In genomic region chr7:122288605-122289242, GRCm38 (mm10) we compare ENCODE assay signal across 8 mouse cellular contexts. TPM values are rescaled to one million over a fixed set of nuclear protein-coding genes. Genes with fewer than 3 reads are reported as not detected.
DNase-seq lines count a peak whose midpoint lies in the region; ATAC-seq and TF ChIP-seq lines count a peak whose summit lies in the region.

Gene Prkcb (plus strand): TSS chr7:122288751.

- ATAC-seq in embryonic facial prominence, embryonic 12.5 days (ENCODE audit: insufficient number of reproducible peaks, insufficient read depth, low FRiP score, low TSS enrichment) = peak; percentile 73
- peak; percentile 80 for ATAC-seq in limb, embryonic 12.5 days (ENCODE audit: insufficient number of reproducible peaks, insufficient read depth, low FRiP score, low TSS enrichment, low read depth)
- ATAC-seq in midbrain, embryonic 13.5 days = peak; percentile 87

- peaks cover 11% of the 10 kb centered on the region; the same call in 1 of the 2 replicates for H3K4me1 ChIP-seq in embryonic facial prominence, embryonic 12.5 days
- H3K4me1 ChIP-seq in limb, embryonic 12.5 days (replicated peaks) = peaks cover 25% of the 10 kb centered on the region
- H3K4me1 ChIP-seq in midbrain, embryonic 13.5 days (replicated peaks) = peaks cover 12% of the 10 kb centered on the region
- H3K4me1 ChIP-seq in small intestine, adult 2 months (ENCODE audit: control insufficient read depth, insufficient read depth, insufficient read length, low read length) = peaks cover 3% of the 10 kb centered on the region

- peak; percentile 55 to 74 for DNase-seq in adrenal gland, postnatal 36 days
- DNase-seq in heart, adult 8-10 months (ENCODE audit: low spot score) = peak; percentile 7
- peak; percentile 30 for DNase-seq in kidney, adult 9 months
- no peak for DNase-seq in MN1 (ENCODE audit: low spot score)

- peak within 1 kb of the TSS; percentile 97 for H3K4me2 ChIP-seq in embryonic facial prominence, embryonic 12.5 days (replicated peaks)
- peak within 1 kb of the TSS; percentile 97 for H3K4me2 ChIP-seq in limb, embryonic 12.5 days
- H3K4me2 ChIP-seq in midbrain, embryonic 13.5 days (replicated peaks) = peak within 1 kb of the TSS; percentile 94

- H3K27ac ChIP-seq in embryonic facial prominence, embryonic 12.5 days = no peak within 1 kb of the TSS
- H3K27ac ChIP-seq in limb, embryonic 12.5 days = no peak within 1 kb of the TSS
- H3K27ac ChIP-seq in midbrain, embryonic 13.5 days = peak within 1 kb of the TSS; percentile 52; the same call in 1 of the 2 replicates
- H3K27ac ChIP-seq in small intestine, adult 2 months (ENCODE audit: insufficient read depth, low read depth, low read length) = no peak within 1 kb of the TSS

- WGBS in embryonic facial prominence, embryonic 12.5 days = 7% methylated on average over 41 of the region's 42 CpGs
- 7% methylated on average over 42 of the region's 42 CpGs for WGBS in limb, embryonic 12.5 days
- 3% methylated on average over 37 of the region's 42 CpGs for WGBS in midbrain, embryonic 13.5 days
- WGBS in small intestine, adult 2 months = 7% methylated on average over 42 of the region's 42 CpGs

- peak within 1 kb of the TSS; percentile 61 for H3K4me3 ChIP-seq in embryonic facial prominence, embryonic 12.5 days
- peak within 1 kb of the TSS; percentile 69 for H3K4me3 ChIP-seq in limb, embryonic 12.5 days (replicated peaks)
- peak within 1 kb of the TSS; percentile 65 for H3K4me3 ChIP-seq in midbrain, embryonic 13.5 days (replicated peaks)
- H3K4me3 ChIP-seq in small intestine, adult 2 months (ENCODE audit: low read depth, low read length) = peak within 1 kb of the TSS; percentile 55

- TF ChIP-seq POLR2A in small intestine, adult 2 months (IDR thresholded peaks at IDR 0.05; ENCODE audit: low read depth, low read length) = no peak

- no peak for TF ChIP-seq CTCF in small intestine, adult 2 months (IDR thresholded peaks at IDR 0.05; ENCODE audit: extremely low read depth, insufficient read length, insufficient replicate concordance, low read depth, low read length)

- no peaks in the 10 kb centered on the region for H3K9me3 ChIP-seq in embryonic facial prominence, embryonic 12.5 days
- H3K9me3 ChIP-seq in limb, embryonic 12.5 days = no peaks in the 10 kb centered on the region
- no peaks in the 10 kb centered on the region for H3K9me3 ChIP-seq in midbrain, embryonic 13.5 days

- peak within 1 kb of the TSS; percentile 49 for H3K9ac ChIP-seq in embryonic facial prominence, embryonic 12.5 days
- peak within 1 kb of the TSS; percentile 59 for H3K9ac ChIP-seq in limb, embryonic 12.5 days (replicated peaks)
- H3K9ac ChIP-seq in midbrain, embryonic 13.5 days (replicated peaks) = peak within 1 kb of the TSS; percentile 66

- peaks cover 45% of the 10 kb centered on the region for H3K27me3 ChIP-seq in embryonic facial prominence, embryonic 12.5 days
- H3K27me3 ChIP-seq in limb, embryonic 12.5 days = peaks cover 48% of the 10 kb centered on the region
- peaks cover 40% of the 10 kb centered on the region for H3K27me3 ChIP-seq in midbrain, embryonic 13.5 days
- H3K27me3 ChIP-seq in small intestine, adult 2 months (ENCODE audit: control insufficient read depth, insufficient read depth, low read length) = peaks cover 23% of the 10 kb centered on the region

- no peaks in the 10 kb centered on the region for H3K36me3 ChIP-seq in embryonic facial prominence, embryonic 12.5 days
- H3K36me3 ChIP-seq in limb, embryonic 12.5 days = no peaks in the 10 kb centered on the region
- H3K36me3 ChIP-seq in midbrain, embryonic 13.5 days = no peaks in the 10 kb centered on the region
- H3K36me3 ChIP-seq in small intestine, adult 2 months (ENCODE audit: control insufficient read depth, insufficient read depth, low read length) = no peaks in the 10 kb centered on the region

RNA-seq across cellular contexts. Expression of gene Prkcb, which starts in this region (rescaled TPM):
- 10 to 100 TPM; 10.5 to 15.5 TPM for total RNA-seq in adrenal gland, postnatal 36 days (2021)
- 4.6 and 5.6 TPM in 2 replicates for polyA plus RNA-seq in embryonic facial prominence, embryonic 12.5 days (2016; fragmentation: Nextera tagmentation; extraction: Ambion mirVana)
- 1 to 10 TPM; 1.6 to 4.8 (median 2.1) TPM for total RNA-seq in heart, adult 8-10 months (2022)
- 4.7 and 6.7 TPM in 2 replicates for polyA plus RNA-seq in limb, embryonic 12.5 days (2016; fragmentation: Nextera tagmentation; extraction: Ambion mirVana)
- 44.8 and 46.4 TPM in 2 replicates for polyA plus RNA-seq in midbrain, embryonic 13.5 days (2015; fragmentation: Nextera tagmentation; extraction: Ambion mirVana)
- polyA plus RNA-seq in small intestine, adult 2 months (2012; rRNA removed) = 4.1 and 6.1 TPM in 2 replicates
